Mouse (Mus musculus) colon, adult 2 months (tissue): ENCODE measurements around the gene Gm21762. TPM values are rescaled to one million over a fixed set of nuclear protein-coding genes. Genes with fewer than 3 reads are reported as not detected.

Experiments
- polyA plus RNA-seq: library from polyadenylated mRNA; depleted of rRNA; stranded (reverse); fragments of >200 nt; gene quantifications from 2 replicates; pipeline ENCODE4 v1.2.3, GENCODE M21; 2012; rRNA removed

The Gm21762 gene
- not detected in 2 replicates for polyA plus RNA-seq

DNA sequence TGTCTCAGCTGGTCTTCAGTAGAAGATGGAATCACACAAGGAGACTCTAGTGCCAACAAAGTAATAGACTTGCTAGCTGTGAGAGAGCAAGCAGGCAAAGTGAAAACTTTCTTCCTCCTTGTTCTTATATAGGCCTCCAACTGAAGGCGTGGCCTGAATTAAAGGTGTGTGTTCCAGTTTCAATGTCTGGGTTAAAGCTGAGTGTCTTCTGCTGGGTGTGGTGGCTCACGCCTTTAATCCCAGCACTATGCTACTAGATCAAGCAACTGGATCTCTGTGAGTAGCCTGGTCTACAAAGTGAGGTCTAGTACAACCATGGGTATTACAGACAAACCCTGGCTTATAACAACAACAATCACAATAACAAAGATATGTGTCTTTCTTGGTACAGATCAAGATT lies at the start of gene Gm21762:
TSS of gene Gm21762 (minus strand) at position 101 of the 400 bp plus-strand sequence.

DNA sequence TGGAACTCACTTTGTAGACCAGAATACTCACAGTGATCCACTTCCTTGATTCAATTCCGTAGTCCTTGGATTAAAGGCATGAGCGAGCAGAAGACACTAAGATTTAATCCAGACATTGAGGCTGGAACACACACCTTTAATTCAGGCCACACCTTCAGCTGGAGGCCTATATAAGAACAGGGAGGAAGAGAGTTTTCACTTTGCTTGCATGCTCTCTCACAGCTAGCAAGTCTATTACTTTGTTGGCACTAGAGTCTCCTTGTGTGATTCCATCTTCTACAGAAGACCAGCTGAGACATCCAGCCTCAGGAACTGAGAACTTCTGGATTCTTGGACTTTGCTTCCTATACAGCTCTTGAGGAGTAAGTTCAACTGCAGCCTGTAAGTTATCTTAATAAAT lies 47.1 kb upstream of the Gm21762 start, which contains the start of gene AF067061:
TSS of gene AF067061 (plus strand) at position 245 of the 400 bp plus-strand sequence.

DNA sequence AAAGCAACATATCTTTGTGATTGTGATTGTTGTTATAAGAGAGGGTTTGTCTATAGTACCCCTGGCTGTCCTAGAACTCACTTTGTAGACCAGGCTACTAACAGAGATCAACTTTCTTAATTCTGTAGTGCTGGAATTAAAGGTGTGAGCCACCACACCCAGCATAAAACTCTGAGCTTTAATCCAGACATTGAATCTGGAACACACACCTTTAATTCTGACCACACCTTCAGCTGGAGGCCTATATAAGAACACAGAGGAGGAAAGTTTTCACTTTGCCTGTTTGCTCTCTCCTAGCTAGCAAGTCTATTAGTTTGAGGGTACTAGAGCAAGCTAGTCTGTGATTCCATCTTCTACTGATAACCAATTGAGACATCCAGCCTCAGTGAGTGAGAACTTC lies 23.1 kb upstream of the Gm21762 start, which contains the start of gene Gm21731:
TSS of gene Gm21731 (plus strand) at position 301 of the 400 bp plus-strand sequence.

GRCm38 (mm10) chr13:120172133-120172532 lies 43.6 kb downstream of the Gm21762 start, which contains the start of gene Gm21818:
Gene Gm21818 (plus strand): TSS chr13:120172433.

Other genes starting within 250 kb of the Gm21762 start
- not detected in 2 replicates for gene Gm36079, start 188.9 kb downstream of the Gm21762 start, polyA plus RNA-seq
- 0.29 and 0.31 TPM in 2 replicates for gene Gm21188, start 163.8 kb downstream of the Gm21762 start, polyA plus RNA-seq
- gene Gm20767, start 75.7 kb downstream of the Gm21762 start, polyA plus RNA-seq = not detected in 2 replicates
- gene Gm21818, start 43.5 kb downstream of the Gm21762 start, polyA plus RNA-seq = not detected in 2 replicates
- gene Gm21731, start 23.2 kb upstream of the Gm21762 start, polyA plus RNA-seq = not detected in 2 replicates
- not detected in 2 replicates for gene AF067061, start 47.2 kb upstream of the Gm21762 start, polyA plus RNA-seq
- gene BC147527, start 84.4 kb upstream of the Gm21762 start, polyA plus RNA-seq = 0.31 TPM in 1 of 2 replicates, not detected in the other
- not detected in 2 replicates for gene Tcstv3, start 100.9 kb upstream of the Gm21762 start, polyA plus RNA-seq